Mouse (Mus musculus): ENCODE measurements around the gene Il12a. TPM values are rescaled to one million over a fixed set of nuclear protein-coding genes. Genes with fewer than 3 reads are reported as not detected.
A peak's percentile ranks its signal among the peaks of the same experiment; 100 is the strongest.

Gene Il12a
- polyA plus RNA-seq, 1 experiment from 2014 or later, result not detected

- no peaks in the 10 kb centered on the region for H3K4me1 ChIP-seq (replicated peaks; ENCODE audit: control insufficient read depth, insufficient read depth, low read length)
- H3K36me3 ChIP-seq (replicated peaks; ENCODE audit: control insufficient read depth, insufficient read depth), result no peaks in the 10 kb centered on the region
- 72% methylated on average over 5 of the region's 5 CpGs for WGBS
- H3K4me2 ChIP-seq (replicated peaks), result no peak overlapping the region
- ATAC-seq (ENCODE audit: low FRiP score), result no peak
- DNase-seq (ENCODE audit: low spot score), result no peak
- H3K9me3 ChIP-seq (ENCODE audit: control insufficient read depth, low read length), result no peaks in the 10 kb centered on the region
- H3K9ac ChIP-seq, result no peak overlapping the region
- H3K27ac ChIP-seq, result no peak overlapping the region
- H3K27me3 ChIP-seq (ENCODE audit: control insufficient read depth, insufficient read depth, low read length), result no peaks in the 10 kb centered on the region
- no peak overlapping the region for H3K4me3 ChIP-seq (replicated peaks; ENCODE audit: low read length)
These were observed 28.1 kb upstream of the Il12a start for GRCm38 (mm10) chr3:68662386-68662785.

GRCm38 (mm10) chr3:68664337-68664736, 26.1 kb upstream of the Il12a start:
- Histone ChIP-seq H3K4me2 (replicated peaks) (no peak overlapping the region), H3K4me1 (replicated peaks; ENCODE audit: control insufficient read depth, insufficient read depth, low read length) (no peaks in the 10 kb centered on the region), H3K9me3 (ENCODE audit: control insufficient read depth, low read length) (no peaks in the 10 kb centered on the region), H3K27me3 (ENCODE audit: control insufficient read depth, insufficient read depth, low read length) (no peaks in the 10 kb centered on the region), H3K27ac (no peak overlapping the region), H3K4me3 (replicated peaks; ENCODE audit: low read length) (no peak overlapping the region), H3K36me3 (replicated peaks; ENCODE audit: control insufficient read depth, insufficient read depth) (no peaks in the 10 kb centered on the region), H3K9ac (no peak overlapping the region)
- ATAC-seq (ENCODE audit: low FRiP score) (peak; percentile 51; the same call in 1 of the 2 replicates), DNase-seq (ENCODE audit: low spot score) (peak; percentile 31)
- WGBS, result 37% methylated on average over 6 of the region's 6 CpGs

GRCm38 (mm10) chr3:68666377-68666776, 24.1 kb upstream of the Il12a start:
- H3K9me3 ChIP-seq (ENCODE audit: control insufficient read depth, low read length), result no peaks in the 10 kb centered on the region
- no peak overlapping the region for H3K4me3 ChIP-seq (replicated peaks; ENCODE audit: low read length)
- H3K9ac ChIP-seq, result no peak overlapping the region
- no peaks in the 10 kb centered on the region for H3K36me3 ChIP-seq (replicated peaks; ENCODE audit: control insufficient read depth, insufficient read depth)
- no peak for DNase-seq (ENCODE audit: low spot score)
- no peak overlapping the region for H3K27ac ChIP-seq
- 94% methylated on average over 7 of the region's 7 CpGs for WGBS
- ATAC-seq (ENCODE audit: low FRiP score), result no peak
- H3K4me1 ChIP-seq (replicated peaks; ENCODE audit: control insufficient read depth, insufficient read depth, low read length), result no peaks in the 10 kb centered on the region
- H3K27me3 ChIP-seq (ENCODE audit: control insufficient read depth, insufficient read depth, low read length), result no peaks in the 10 kb centered on the region
- no peak overlapping the region for H3K4me2 ChIP-seq (replicated peaks)

GRCm38 (mm10) chr3:68667852-68668251, 22.6 kb upstream of the Il12a start:
- Histone ChIP-seq H3K4me1 (replicated peaks; ENCODE audit: control insufficient read depth, insufficient read depth, low read length) (no peaks in the 10 kb centered on the region), H3K9ac (no peak overlapping the region), H3K36me3 (replicated peaks; ENCODE audit: control insufficient read depth, insufficient read depth) (no peaks in the 10 kb centered on the region), H3K4me2 (replicated peaks) (no peak overlapping the region), H3K4me3 (replicated peaks; ENCODE audit: low read length) (no peak overlapping the region), H3K9me3 (ENCODE audit: control insufficient read depth, low read length) (no peaks in the 10 kb centered on the region), H3K27ac (no peak overlapping the region), H3K27me3 (ENCODE audit: control insufficient read depth, insufficient read depth, low read length) (no peaks in the 10 kb centered on the region)
- WGBS, result 93% methylated on average over 1 of the region's 1 CpGs
- ATAC-seq (ENCODE audit: low FRiP score), result no peak
- DNase-seq (ENCODE audit: low spot score), result no peak

- Histone ChIP-seq H3K27me3 (ENCODE audit: control insufficient read depth, insufficient read depth, low read length) (no peaks in the 10 kb centered on the region), H3K9me3 (ENCODE audit: control insufficient read depth, low read length) (no peaks in the 10 kb centered on the region), H3K36me3 (replicated peaks; ENCODE audit: control insufficient read depth, insufficient read depth) (no peaks in the 10 kb centered on the region), H3K27ac (no peak overlapping the region), H3K9ac (no peak overlapping the region), H3K4me1 (replicated peaks; ENCODE audit: control insufficient read depth, insufficient read depth, low read length) (no peaks in the 10 kb centered on the region), H3K4me3 (replicated peaks; ENCODE audit: low read length) (no peak overlapping the region), H3K4me2 (replicated peaks) (no peak overlapping the region)
- DNase-seq (ENCODE audit: low spot score), result no peak
- ATAC-seq (ENCODE audit: low FRiP score), result no peak
- 87% methylated on average over 5 of the region's 5 CpGs for WGBS
These were observed 20.9 kb upstream of the Il12a start for GRCm38 (mm10) chr3:68669418-68669974.

- DNase-seq (ENCODE audit: low spot score) (no peak), ATAC-seq (ENCODE audit: low FRiP score) (no peak)
- Histone ChIP-seq H3K27ac (no peak overlapping the region), H3K27me3 (ENCODE audit: control insufficient read depth, insufficient read depth, low read length) (no peaks in the 10 kb centered on the region), H3K36me3 (replicated peaks; ENCODE audit: control insufficient read depth, insufficient read depth) (no peaks in the 10 kb centered on the region), H3K4me3 (replicated peaks; ENCODE audit: low read length) (no peak overlapping the region), H3K4me1 (replicated peaks; ENCODE audit: control insufficient read depth, insufficient read depth, low read length) (no peaks in the 10 kb centered on the region), H3K9ac (no peak overlapping the region), H3K4me2 (replicated peaks) (no peak overlapping the region), H3K9me3 (ENCODE audit: control insufficient read depth, low read length) (no peaks in the 10 kb centered on the region)
- 80% methylated on average over 2 of the region's 2 CpGs for WGBS
These were observed 15.7 kb upstream of the Il12a start for GRCm38 (mm10) chr3:68674721-68675120.

- Histone ChIP-seq H3K36me3 (replicated peaks; ENCODE audit: control insufficient read depth, insufficient read depth) (no peaks in the 10 kb centered on the region), H3K4me2 (replicated peaks) (no peak overlapping the region), H3K27me3 (ENCODE audit: control insufficient read depth, insufficient read depth, low read length) (no peaks in the 10 kb centered on the region), H3K9me3 (ENCODE audit: control insufficient read depth, low read length) (no peaks in the 10 kb centered on the region), H3K27ac (no peak overlapping the region), H3K4me3 (replicated peaks; ENCODE audit: low read length) (no peak overlapping the region), H3K4me1 (replicated peaks; ENCODE audit: control insufficient read depth, insufficient read depth, low read length) (no peaks in the 10 kb centered on the region), H3K9ac (no peak overlapping the region)
- DNase-seq (ENCODE audit: low spot score) (peak; percentile 28), ATAC-seq (ENCODE audit: low FRiP score) (no peak)
- 86% methylated on average over 12 of the region's 12 CpGs for WGBS
These were observed 15.1 kb upstream of the Il12a start for GRCm38 (mm10) chr3:68675216-68675835.

- H3K27ac ChIP-seq, result no peak overlapping the region
- H3K9ac ChIP-seq, result no peak overlapping the region
- H3K27me3 ChIP-seq (ENCODE audit: control insufficient read depth, insufficient read depth, low read length), result no peaks in the 10 kb centered on the region
- no peaks in the 10 kb centered on the region for H3K4me1 ChIP-seq (replicated peaks; ENCODE audit: control insufficient read depth, insufficient read depth, low read length)
- H3K9me3 ChIP-seq (ENCODE audit: control insufficient read depth, low read length), result no peaks in the 10 kb centered on the region
- no peak for DNase-seq (ENCODE audit: low spot score)
- no peak for ATAC-seq (ENCODE audit: low FRiP score)
- WGBS, result 77% methylated on average over 10 of the region's 10 CpGs
- no peaks in the 10 kb centered on the region for H3K36me3 ChIP-seq (replicated peaks; ENCODE audit: control insufficient read depth, insufficient read depth)
- no peak overlapping the region for H3K4me2 ChIP-seq (replicated peaks)
- H3K4me3 ChIP-seq (replicated peaks; ENCODE audit: low read length), result no peak overlapping the region
These were observed 14.3 kb upstream of the Il12a start for GRCm38 (mm10) chr3:68675980-68676678.

- no peak overlapping the region for H3K4me2 ChIP-seq (replicated peaks)
- no peaks in the 10 kb centered on the region for H3K4me1 ChIP-seq (replicated peaks; ENCODE audit: control insufficient read depth, insufficient read depth, low read length)
- no peaks in the 10 kb centered on the region for H3K27me3 ChIP-seq (ENCODE audit: control insufficient read depth, insufficient read depth, low read length)
- no peaks in the 10 kb centered on the region for H3K9me3 ChIP-seq (ENCODE audit: control insufficient read depth, low read length)
- H3K36me3 ChIP-seq (replicated peaks; ENCODE audit: control insufficient read depth, insufficient read depth), result no peaks in the 10 kb centered on the region
- no peak overlapping the region for H3K4me3 ChIP-seq (replicated peaks; ENCODE audit: low read length)
- H3K27ac ChIP-seq, result no peak overlapping the region
- DNase-seq (ENCODE audit: low spot score) (no peak), ATAC-seq (ENCODE audit: low FRiP score) (no peak)
- no peak overlapping the region for H3K9ac ChIP-seq
- 53% methylated on average over 17 of the region's 17 CpGs for WGBS
These were observed 13.6 kb upstream of the Il12a start for GRCm38 (mm10) chr3:68676831-68677303.

Measured in hindbrain, embryonic 14.5 days (tissue).